Mouse (Mus musculus): Measurements from ENCODE around the gene Arpc5. TPM values are rescaled to one million over a fixed set of nuclear protein-coding genes. Genes with fewer than 3 reads are reported as not detected.

Arpc5 gene
- polyA plus RNA-seq, 1 experiment = 103 TPM

GRCm38 (mm10) chr1:152807619-152808391 is 41.5 kb downstream of the Arpc5 start:
- peaks cover 5% of the 10 kb centered on the region; the same call in 1 of the 2 replicates for H3K4me1 ChIP-seq (ENCODE audit: control insufficient read depth, insufficient read depth, low read length)
- no peak overlapping the region for H3K27ac ChIP-seq (ENCODE audit: insufficient read depth, low read length)
- no peak overlapping the region for H3K4me3 ChIP-seq (ENCODE audit: insufficient read depth, low read length)
- TF ChIP-seq CTCF (IDR thresholded peaks at IDR 0.05; ENCODE audit: extremely low read depth, insufficient read depth, low read length) (no peak), POLR2A (IDR thresholded peaks at IDR 0.05; ENCODE audit: extremely low read depth, insufficient read depth, low read length) (no peak)

- TF ChIP-seq POLR2A (IDR thresholded peaks at IDR 0.05; ENCODE audit: extremely low read depth, insufficient read depth, low read length) = no peak
- no peak for TF ChIP-seq CTCF (IDR thresholded peaks at IDR 0.05; ENCODE audit: extremely low read depth, insufficient read depth, low read length)
- Histone ChIP-seq H3K4me3 (ENCODE audit: insufficient read depth, low read length) (no peak overlapping the region), H3K27ac (ENCODE audit: insufficient read depth, low read length) (no peak overlapping the region), H3K4me1 (ENCODE audit: control insufficient read depth, insufficient read depth, low read length) (peaks cover 5% of the 10 kb centered on the region; the same call in 1 of the 2 replicates)
Measured at GRCm38 (mm10) chr1:152808392-152808680, 42.0 kb downstream of the Arpc5 start.

GRCm38 (mm10) chr1:152809541-152810252 is 43.4 kb downstream of the Arpc5 start:
- H3K27ac ChIP-seq (ENCODE audit: insufficient read depth, low read length) = no peak overlapping the region

GRCm38 (mm10) chr1:152810533-152811439 is 44.4 kb downstream of the Arpc5 start:
- TF ChIP-seq POLR2A (IDR thresholded peaks at IDR 0.05; ENCODE audit: extremely low read depth, insufficient read depth, low read length) = no peak
- no peak for TF ChIP-seq CTCF (IDR thresholded peaks at IDR 0.05; ENCODE audit: extremely low read depth, insufficient read depth, low read length)
- H3K27ac ChIP-seq (ENCODE audit: insufficient read depth, low read length) = no peak overlapping the region

More at GRCm38 (mm10) chr1:152809541-152810252, 43.4 kb downstream of the Arpc5 start:
- H3K4me3 ChIP-seq (ENCODE audit: insufficient read depth, low read length) = no peak overlapping the region
- no peak for TF ChIP-seq POLR2A (IDR thresholded peaks at IDR 0.05; ENCODE audit: extremely low read depth, insufficient read depth, low read length)
- TF ChIP-seq CTCF (IDR thresholded peaks at IDR 0.05; ENCODE audit: extremely low read depth, insufficient read depth, low read length) = no peak
- H3K4me1 ChIP-seq (ENCODE audit: control insufficient read depth, insufficient read depth, low read length) = peaks cover 5% of the 10 kb centered on the region; the same call in 1 of the 2 replicates

GRCm38 (mm10) chr1:152815265-152815701 is 48.9 kb downstream of the Arpc5 start:
- Histone ChIP-seq H3K27ac (ENCODE audit: insufficient read depth, low read length) (no peak overlapping the region), H3K4me3 (ENCODE audit: insufficient read depth, low read length) (no peak overlapping the region), H3K4me1 (ENCODE audit: control insufficient read depth, insufficient read depth, low read length) (peaks cover 5% of the 10 kb centered on the region; the same call in 1 of the 2 replicates)
- TF ChIP-seq CTCF (IDR thresholded peaks at IDR 0.05; ENCODE audit: extremely low read depth, insufficient read depth, low read length) (peak; percentile 26; the same call in 1 of the 2 replicates), POLR2A (IDR thresholded peaks at IDR 0.05; ENCODE audit: extremely low read depth, insufficient read depth, low read length) (no peak)

More at GRCm38 (mm10) chr1:152810533-152811439, 44.4 kb downstream of the Arpc5 start:
- no peak overlapping the region for H3K4me3 ChIP-seq (ENCODE audit: insufficient read depth, low read length)
- peaks cover 6% of the 10 kb centered on the region; the same call in 1 of the 2 replicates for H3K4me1 ChIP-seq (ENCODE audit: control insufficient read depth, insufficient read depth, low read length)

- no peak overlapping the region for H3K27ac ChIP-seq (ENCODE audit: insufficient read depth, low read length)
- TF ChIP-seq POLR2A (IDR thresholded peaks at IDR 0.05; ENCODE audit: extremely low read depth, insufficient read depth, low read length) = no peak
- no peak for TF ChIP-seq CTCF (IDR thresholded peaks at IDR 0.05; ENCODE audit: extremely low read depth, insufficient read depth, low read length)
- no peak overlapping the region for H3K4me3 ChIP-seq (ENCODE audit: insufficient read depth, low read length)
- H3K4me1 ChIP-seq (ENCODE audit: control insufficient read depth, insufficient read depth, low read length) = peaks cover 8% of the 10 kb centered on the region; the same call in 1 of the 2 replicates
Measured at GRCm38 (mm10) chr1:152817027-152817769, 50.9 kb downstream of the Arpc5 start.

GRCm38 (mm10) chr1:152817794-152818193 is 51.5 kb downstream of the Arpc5 start:
- Histone ChIP-seq H3K4me3 (ENCODE audit: insufficient read depth, low read length) (no peak overlapping the region), H3K27ac (ENCODE audit: insufficient read depth, low read length) (peak overlapping the region; percentile 47), H3K4me1 (ENCODE audit: control insufficient read depth, insufficient read depth, low read length) (peaks cover 8% of the 10 kb centered on the region; the same call in 1 of the 2 replicates)
- TF ChIP-seq CTCF (IDR thresholded peaks at IDR 0.05; ENCODE audit: extremely low read depth, insufficient read depth, low read length) = no peak
- TF ChIP-seq POLR2A (IDR thresholded peaks at IDR 0.05; ENCODE audit: extremely low read depth, insufficient read depth, low read length) = no peak

GRCm38 (mm10) chr1:152819558-152819957 is 53.2 kb downstream of the Arpc5 start:
- no peak overlapping the region for H3K27ac ChIP-seq (ENCODE audit: insufficient read depth, low read length)
- H3K4me1 ChIP-seq (ENCODE audit: control insufficient read depth, insufficient read depth, low read length) = peaks cover 8% of the 10 kb centered on the region; the same call in 1 of the 2 replicates
- no peak for TF ChIP-seq POLR2A (IDR thresholded peaks at IDR 0.05; ENCODE audit: extremely low read depth, insufficient read depth, low read length)
- H3K4me3 ChIP-seq (ENCODE audit: insufficient read depth, low read length) = no peak overlapping the region
